Mouse (Mus musculus): Measurements from ENCODE around the gene Ahctf1. TPM values are rescaled to one million over a fixed set of nuclear protein-coding genes. Genes with fewer than 3 reads are reported as not detected.
"Not testable (repeated sequence)": the region's sequence is repeated elsewhere in the genome, so short reads cannot be mapped to it uniquely, and the experiment has no call there.

Gene Ahctf1
- polyA plus RNA-seq, 1 experiment from 2014 or later, result 36.0 TPM

GRCm38 (mm10) chr1:179832710-179833240 lies 29.3 kb upstream of the Ahctf1 start:
- WGBS, result 76% methylated on average over 7 of the region's 7 CpGs
- Histone ChIP-seq H3K27me3 (no peaks in the 10 kb centered on the region), H3K36me3 (no peaks in the 10 kb centered on the region), H3K4me3 (no peak overlapping the region), H3K9me3 (peaks cover 7% of the 10 kb centered on the region; the same call in 1 of the 2 replicates), H3K4me2 (replicated peaks) (no peak overlapping the region), H3K9ac (no peak overlapping the region), H3K4me1 (no peaks in the 10 kb centered on the region), H3K27ac (no peak overlapping the region)
- ATAC-seq (ENCODE audit: insufficient number of reproducible peaks, insufficient read depth, low FRiP score, low TSS enrichment), result no peak

GRCm38 (mm10) chr1:179828900-179829299 lies 25.4 kb upstream of the Ahctf1 start:
- no peak overlapping the region for H3K4me2 ChIP-seq (replicated peaks)
- WGBS, result 74% methylated on average over 4 of the region's 4 CpGs
- no peak overlapping the region for H3K27ac ChIP-seq
- no peak overlapping the region for H3K9ac ChIP-seq
- no peak for ATAC-seq (ENCODE audit: insufficient number of reproducible peaks, insufficient read depth, low FRiP score, low TSS enrichment)
- no peaks in the 10 kb centered on the region for H3K27me3 ChIP-seq
- no peaks in the 10 kb centered on the region for H3K4me1 ChIP-seq
- no peak overlapping the region for H3K4me3 ChIP-seq
- no peaks in the 10 kb centered on the region for H3K9me3 ChIP-seq
- no peaks in the 10 kb centered on the region for H3K36me3 ChIP-seq

GRCm38 (mm10) chr1:179828051-179828450 lies 24.6 kb upstream of the Ahctf1 start:
- no peaks in the 10 kb centered on the region for H3K27me3 ChIP-seq
- ATAC-seq (ENCODE audit: insufficient number of reproducible peaks, insufficient read depth, low FRiP score, low TSS enrichment), result no peak
- no peaks in the 10 kb centered on the region for H3K9me3 ChIP-seq
- no peak overlapping the region for H3K4me2 ChIP-seq (replicated peaks)
- no peaks in the 10 kb centered on the region for H3K36me3 ChIP-seq
- H3K9ac ChIP-seq, result no peak overlapping the region
- H3K27ac ChIP-seq, result no peak overlapping the region
- no peak overlapping the region for H3K4me3 ChIP-seq
- 87% methylated on average over 5 of the region's 5 CpGs for WGBS
- H3K4me1 ChIP-seq, result no peaks in the 10 kb centered on the region

GRCm38 (mm10) chr1:179824549-179824948 lies 21.1 kb upstream of the Ahctf1 start:
- Histone ChIP-seq H3K9ac (no peak overlapping the region), H3K9me3 (no peaks in the 10 kb centered on the region), H3K36me3 (no peaks in the 10 kb centered on the region), H3K4me1 (no peaks in the 10 kb centered on the region), H3K4me3 (no peak overlapping the region), H3K27me3 (no peaks in the 10 kb centered on the region), H3K27ac (no peak overlapping the region), H3K4me2 (replicated peaks) (no peak overlapping the region)
- ATAC-seq (ENCODE audit: insufficient number of reproducible peaks, insufficient read depth, low FRiP score, low TSS enrichment), result no peak
- WGBS, result 45% methylated on average over 5 of the region's 5 CpGs

- 85% methylated on average over 11 of the region's 11 CpGs for WGBS
- not testable (repeated sequence) for H3K9ac ChIP-seq; H3K4me3 ChIP-seq; H3K27me3 ChIP-seq; ATAC-seq (ENCODE audit: insufficient number of reproducible peaks, insufficient read depth, low FRiP score, low TSS enrichment); H3K4me1 ChIP-seq; H3K4me2 ChIP-seq (replicated peaks); H3K27ac ChIP-seq; H3K9me3 ChIP-seq; H3K36me3 ChIP-seq
Observed at GRCm38 (mm10) chr1:179818490-179819278, 15.2 kb upstream of the Ahctf1 start.

GRCm38 (mm10) chr1:179814616-179815015 lies 11.1 kb upstream of the Ahctf1 start:
- no peak for ATAC-seq (ENCODE audit: insufficient number of reproducible peaks, insufficient read depth, low FRiP score, low TSS enrichment)
- H3K4me1 ChIP-seq, result no peaks in the 10 kb centered on the region
- no peaks in the 10 kb centered on the region for H3K36me3 ChIP-seq
- H3K9ac ChIP-seq, result no peak overlapping the region
- H3K27ac ChIP-seq, result no peak overlapping the region
- 77% methylated on average over 2 of the region's 2 CpGs for WGBS
- no peak overlapping the region for H3K4me2 ChIP-seq (replicated peaks)
- no peaks in the 10 kb centered on the region for H3K9me3 ChIP-seq
- no peak overlapping the region for H3K4me3 ChIP-seq
- no peaks in the 10 kb centered on the region for H3K27me3 ChIP-seq

- no peaks in the 10 kb centered on the region for H3K4me1 ChIP-seq
- 52% methylated on average over 2 of the region's 2 CpGs for WGBS
- H3K36me3 ChIP-seq, result no peaks in the 10 kb centered on the region
- no peaks in the 10 kb centered on the region for H3K27me3 ChIP-seq
- H3K4me3 ChIP-seq, result no peak overlapping the region
- H3K27ac ChIP-seq, result no peak overlapping the region
- no peak for ATAC-seq (ENCODE audit: insufficient number of reproducible peaks, insufficient read depth, low FRiP score, low TSS enrichment)
- H3K4me2 ChIP-seq (replicated peaks), result no peak overlapping the region
- H3K9ac ChIP-seq, result no peak overlapping the region
- no peaks in the 10 kb centered on the region for H3K9me3 ChIP-seq
Observed at GRCm38 (mm10) chr1:179813385-179813784, 9.9 kb upstream of the Ahctf1 start.

GRCm38 (mm10) chr1:179808300-179808699 lies 4.8 kb upstream of the Ahctf1 start:
- Histone ChIP-seq H3K27ac (no peak overlapping the region), H3K9ac (no peak overlapping the region), H3K27me3 (no peaks in the 10 kb centered on the region), H3K4me1 (peaks cover 3% of the 10 kb centered on the region; the same call in 1 of the 2 replicates), H3K4me3 (no peak overlapping the region), H3K9me3 (no peaks in the 10 kb centered on the region), H3K36me3 (no peaks in the 10 kb centered on the region), H3K4me2 (replicated peaks) (no peak overlapping the region)
- WGBS, result 88% methylated on average over 3 of the region's 3 CpGs
- no peak for ATAC-seq (ENCODE audit: insufficient number of reproducible peaks, insufficient read depth, low FRiP score, low TSS enrichment)

- ATAC-seq (ENCODE audit: insufficient number of reproducible peaks, insufficient read depth, low FRiP score, low TSS enrichment), result no peak
- Histone ChIP-seq H3K9me3 (no peaks in the 10 kb centered on the region), H3K27me3 (no peaks in the 10 kb centered on the region), H3K9ac (no peak overlapping the region), H3K27ac (no peak overlapping the region), H3K36me3 (no peaks in the 10 kb centered on the region), H3K4me1 (peaks cover 3% of the 10 kb centered on the region; the same call in 1 of the 2 replicates), H3K4me3 (no peak overlapping the region), H3K4me2 (replicated peaks) (no peak overlapping the region)
- 81% methylated on average over 4 of the region's 4 CpGs for WGBS
Observed at GRCm38 (mm10) chr1:179807468-179807867, 4.0 kb upstream of the Ahctf1 start.

- Histone ChIP-seq H3K4me2 (replicated peaks) (no peak overlapping the region), H3K27ac (no peak overlapping the region), H3K9ac (no peak overlapping the region), H3K36me3 (no peaks in the 10 kb centered on the region), H3K27me3 (no peaks in the 10 kb centered on the region), H3K9me3 (no peaks in the 10 kb centered on the region), H3K4me1 (peaks cover 14% of the 10 kb centered on the region), H3K4me3 (no peak overlapping the region)
- ATAC-seq (ENCODE audit: insufficient number of reproducible peaks, insufficient read depth, low FRiP score, low TSS enrichment), result no peak
- WGBS, result 81% methylated on average over 5 of the region's 5 CpGs
Observed at GRCm38 (mm10) chr1:179805751-179806150, 2.3 kb upstream of the Ahctf1 start.

GRCm38 (mm10) chr1:179804140-179804881 lies 831 bp upstream of the Ahctf1 start:
- H3K4me2 ChIP-seq (replicated peaks), result peak overlapping the region; percentile 78
- 0 out of 2 replicates have a peak, but pooled peaks cover under 1% of the 10 kb centered on the region for H3K36me3 ChIP-seq
- H3K27me3 ChIP-seq, result no peaks in the 10 kb centered on the region
- H3K4me1 ChIP-seq, result peaks cover 14% of the 10 kb centered on the region
- peak overlapping the region; percentile 94 for H3K4me3 ChIP-seq
- no peaks in the 10 kb centered on the region for H3K9me3 ChIP-seq
- peak overlapping the region; percentile 19 for H3K9ac ChIP-seq
- WGBS, result 36% methylated on average over 11 of the region's 11 CpGs
- ATAC-seq (ENCODE audit: insufficient number of reproducible peaks, insufficient read depth, low FRiP score, low TSS enrichment), result no peak
- peak overlapping the region; percentile 99 for H3K27ac ChIP-seq

All from embryonic facial prominence, embryonic 12.5 days (tissue).